8 mouse cellular contexts compared by ENCODE assay signal in genomic region chr4:93334636-93335117, GRCm38 (mm10). TPM values are rescaled to one million over a fixed set of nuclear protein-coding genes. Genes with fewer than 3 reads are reported as not detected.
DNase-seq lines count a peak whose midpoint lies in the region; ATAC-seq and TF ChIP-seq lines count a peak whose summit lies in the region.

No protein-coding gene starts in this region.

- no peaks in the 10 kb centered on the region for H3K4me1 ChIP-seq in hindbrain, embryonic 11.5 days (replicated peaks; ENCODE audit: control insufficient read depth, insufficient read depth, low read length)
- no peaks in the 10 kb centered on the region for H3K4me1 ChIP-seq in lung, postnatal 0 days (ENCODE audit: insufficient read depth, low read depth, low read length)

- H3K27me3 ChIP-seq in hindbrain, embryonic 11.5 days (ENCODE audit: control insufficient read depth, insufficient read depth, low read length): no peaks in the 10 kb centered on the region
- no peaks in the 10 kb centered on the region for H3K27me3 ChIP-seq in lung, postnatal 0 days (replicated peaks; ENCODE audit: insufficient read depth, low read length)

- H3K27ac ChIP-seq in hindbrain, embryonic 11.5 days (ENCODE audit: low read depth, low read length): peak overlapping the region; percentile 83
- peak overlapping the region; percentile 90 for H3K27ac ChIP-seq in lung, postnatal 0 days (ENCODE audit: low read length)

- WGBS in hindbrain, embryonic 11.5 days: under 1% methylated on average over 26 of the region's 49 CpGs
- under 1% methylated on average over 39 of the region's 49 CpGs for WGBS in lung, postnatal 0 days

- peak overlapping the region; percentile 67 for H3K4me3 ChIP-seq in hindbrain, embryonic 11.5 days (ENCODE audit: low read depth, low read length)
- peak overlapping the region; percentile 67 for H3K4me3 ChIP-seq in lung, postnatal 0 days (ENCODE audit: low read depth, low read length)

- peak; percentile 83 for DNase-seq in NIH3T3 (ENCODE audit: low read depth)
- peak; percentile 87 for DNase-seq in cerebellum, adult 9-11 months
- DNase-seq in frontal cortex, adult 2 months (ENCODE audit: extremely low spot score in 1 of 2, low spot score in 1 of 2): peak; percentile 35 to 68
- DNase-seq in hindbrain, embryonic 11.5 days (ENCODE audit: low spot score): peak; percentile 84
- peak; percentile 75 to 79 for DNase-seq in layer of hippocampus, postnatal 10 days (ENCODE audit: low spot score in 2 of 2)
- DNase-seq in lung, postnatal 0 days (ENCODE audit: low spot score): peak; percentile 93
- peak; percentile 70 for DNase-seq in ovary, postnatal 14 days (ENCODE audit: low spot score)
- peak; percentile 84 for DNase-seq in thymus, postnatal 25 days

- H3K9me3 ChIP-seq in hindbrain, embryonic 11.5 days (ENCODE audit: control insufficient read depth, low read length): no peaks in the 10 kb centered on the region
- H3K9me3 ChIP-seq in lung, postnatal 0 days (ENCODE audit: low read length): no peaks in the 10 kb centered on the region

- H3K4me2 ChIP-seq in hindbrain, embryonic 11.5 days (replicated peaks; ENCODE audit: low read depth, low read length): peak overlapping the region; percentile 83
- H3K4me2 ChIP-seq in lung, postnatal 0 days (replicated peaks; ENCODE audit: low read depth, low read length): peak overlapping the region; percentile 94

- no peak for TF ChIP-seq EP300 in lung, postnatal 0 days (IDR thresholded peaks at IDR 0.05)

- H3K9ac ChIP-seq in hindbrain, embryonic 11.5 days (ENCODE audit: low read depth, low read length): peak overlapping the region; percentile 91
- H3K9ac ChIP-seq in lung, postnatal 0 days (replicated peaks; ENCODE audit: low read depth): peak overlapping the region; percentile 64

- no peaks in the 10 kb centered on the region for H3K36me3 ChIP-seq in hindbrain, embryonic 11.5 days (ENCODE audit: control insufficient read depth, insufficient read depth, low read length)
- no peaks in the 10 kb centered on the region for H3K36me3 ChIP-seq in lung, postnatal 0 days (ENCODE audit: insufficient read depth, low read length)

- TF ChIP-seq CTCF in lung, postnatal 0 days (IDR thresholded peaks at IDR 0.05): no peak

- ATAC-seq in hindbrain, embryonic 11.5 days (ENCODE audit: low FRiP score): peak; percentile 91
- ATAC-seq in lung, postnatal 0 days: peak; percentile 94

RNA-seq across cellular contexts. Expression of gene Tusc1, which starts 0.6 kb away (rescaled TPM):
- polyA plus RNA-seq in frontal cortex, adult 2 months (2012; rRNA removed): 9.4 and 10.1 TPM in 2 replicates
- 7.4 and 8.0 TPM in 2 replicates for polyA plus RNA-seq in hindbrain, embryonic 11.5 days (2014; fragmentation: Nextera tagmentation; extraction: Ambion mirVana)
- total RNA-seq in layer of hippocampus, postnatal 10 days (2021): 10 to 100 TPM; 17.0 to 18.3 TPM
- 4.6 and 5.2 TPM in 2 replicates for polyA plus RNA-seq in lung, postnatal 0 days (2015; fragmentation: Nextera tagmentation; extraction: Ambion mirVana)

Comparison
In these comparisons a context has a peak if more than half of its experiments do, and no peak if none do; other contexts are left out.
1. Peak in every context shown above with its lines: DNase-seq, ATAC-seq, H3K4me3 ChIP-seq and H3K27ac ChIP-seq.